Mouse (Mus musculus): Measurements from ENCODE around the gene Hc. TPM values are rescaled to one million over a fixed set of nuclear protein-coding genes. Genes with fewer than 3 reads are reported as not detected.

The Hc gene
- total and polyA plus RNA-seq, 3 experiments = 0.06 TPM; not detected in 2

GRCm38 (mm10) chr2:34971080-34971888, 90.0 kb downstream of the Hc start:
- WGBS = 77% methylated on average over 11 of the region's 11 CpGs

GRCm38 (mm10) chr2:34970092-34970750, 91.0 kb downstream of the Hc start:
- H3K36me3 ChIP-seq (ENCODE audit: control insufficient read depth, insufficient read depth, low read length) = no peaks in the 10 kb centered on the region
- 19% methylated on average over 9 of the region's 9 CpGs for WGBS
- peak; percentile 88 for TF ChIP-seq CTCF (IDR thresholded peaks at IDR 0.05)
- peak; percentile 69; the same call in 1 of the 2 replicates for TF ChIP-seq EP300 (IDR thresholded peaks at IDR 0.05; ENCODE audit: insufficient read depth, low read depth, low read length)
- no peak for TF ChIP-seq POLR2A (IDR thresholded peaks at IDR 0.05; ENCODE audit: insufficient read depth, low read depth, low read length)
- 0 out of 2 replicates have a peak overlapping the region, but pooled peaks have one; percentile 25 for H3K4me3 ChIP-seq
- no peak overlapping the region for H3K9ac ChIP-seq (ENCODE audit: low read depth, low read length)
- H3K79me2 ChIP-seq (replicated peaks; ENCODE audit: control insufficient read depth, insufficient read depth, low read length) = no peaks in the 10 kb centered on the region
- intact Hi-C loops (cut with DNase I) = loop anchor here (1.0 to 5.0 kb wide), 5 partner anchors 56 to 299 kb away; partner anchors contain the start of genes Cutal, Phf19 and Psmd5
- H3K4me1 ChIP-seq (ENCODE audit: control insufficient read depth, insufficient read depth, low read length) = peaks cover 1% of the 10 kb centered on the region
- no peak overlapping the region for H3K27ac ChIP-seq
- peak; percentile 79 to 89 for DNase-seq
- H3K27me3 ChIP-seq (ENCODE audit: control insufficient read depth, insufficient read depth, low read length) = no peaks in the 10 kb centered on the region

More at GRCm38 (mm10) chr2:34971080-34971888, 90.0 kb downstream of the Hc start:
- Histone ChIP-seq H3K36me3 (ENCODE audit: control insufficient read depth, insufficient read depth, low read length) (no peaks in the 10 kb centered on the region), H3K4me1 (ENCODE audit: control insufficient read depth, insufficient read depth, low read length) (peaks cover 1% of the 10 kb centered on the region), H3K9ac (ENCODE audit: low read depth, low read length) (no peak overlapping the region), H3K79me2 (replicated peaks; ENCODE audit: control insufficient read depth, insufficient read depth, low read length) (no peaks in the 10 kb centered on the region), H3K27ac (no peak overlapping the region), H3K4me3 (no peak overlapping the region), H3K27me3 (ENCODE audit: control insufficient read depth, insufficient read depth, low read length) (no peaks in the 10 kb centered on the region)
- TF ChIP-seq POLR2A (IDR thresholded peaks at IDR 0.05; ENCODE audit: insufficient read depth, low read depth, low read length) (no peak), EP300 (IDR thresholded peaks at IDR 0.05; ENCODE audit: insufficient read depth, low read depth, low read length) (no peak), CTCF (IDR thresholded peaks at IDR 0.05) (no peak)
- intact Hi-C loops (cut with DNase I) = loop anchor here (2.0 to 5.0 kb wide), 4 partner anchors 69 to 300 kb away; partner anchors contain the start of genes Cutal and Psmd5
- DNase-seq = no peak

- Histone ChIP-seq H3K36me3 (ENCODE audit: control insufficient read depth, insufficient read depth, low read length) (no peaks in the 10 kb centered on the region), H3K4me3 (no peak overlapping the region), H3K9ac (ENCODE audit: low read depth, low read length) (no peak overlapping the region), H3K79me2 (replicated peaks; ENCODE audit: control insufficient read depth, insufficient read depth, low read length) (no peaks in the 10 kb centered on the region), H3K4me1 (ENCODE audit: control insufficient read depth, insufficient read depth, low read length) (peaks cover 1% of the 10 kb centered on the region), H3K27me3 (ENCODE audit: control insufficient read depth, insufficient read depth, low read length) (no peaks in the 10 kb centered on the region), H3K27ac (no peak overlapping the region)
- no peak for DNase-seq
- WGBS = 54% methylated on average over 7 of the region's 7 CpGs
- TF ChIP-seq POLR2A (IDR thresholded peaks at IDR 0.05; ENCODE audit: insufficient read depth, low read depth, low read length) (no peak), CTCF (IDR thresholded peaks at IDR 0.05) (no peak), EP300 (IDR thresholded peaks at IDR 0.05; ENCODE audit: insufficient read depth, low read depth, low read length) (no peak)
- intact Hi-C loops (cut with DNase I) = no loop called here
These were observed 92.1 kb downstream of the Hc start for GRCm38 (mm10) chr2:34969166-34969565.

GRCm38 (mm10) chr2:34966243-34966934, 94.8 kb downstream of the Hc start:
- no peak for DNase-seq
- 80% methylated on average over 8 of the region's 8 CpGs for WGBS
- H3K79me2 ChIP-seq (replicated peaks; ENCODE audit: control insufficient read depth, insufficient read depth, low read length) = no peaks in the 10 kb centered on the region
- no peak overlapping the region for H3K4me3 ChIP-seq
- peaks cover 16% of the 10 kb centered on the region for H3K4me1 ChIP-seq (ENCODE audit: control insufficient read depth, insufficient read depth, low read length)
- no peaks in the 10 kb centered on the region for H3K27me3 ChIP-seq (ENCODE audit: control insufficient read depth, insufficient read depth, low read length)
- H3K9ac ChIP-seq (ENCODE audit: low read depth, low read length) = no peak overlapping the region
- H3K27ac ChIP-seq = no peak overlapping the region
- TF ChIP-seq EP300 (IDR thresholded peaks at IDR 0.05; ENCODE audit: insufficient read depth, low read depth, low read length) (no peak), CTCF (IDR thresholded peaks at IDR 0.05) (no peak), POLR2A (IDR thresholded peaks at IDR 0.05; ENCODE audit: insufficient read depth, low read depth, low read length) (no peak)
- no peaks in the 10 kb centered on the region for H3K36me3 ChIP-seq (ENCODE audit: control insufficient read depth, insufficient read depth, low read length)
- intact Hi-C loops (cut with DNase I) = no loop called here

- H3K27me3 ChIP-seq (ENCODE audit: control insufficient read depth, insufficient read depth, low read length) = no peaks in the 10 kb centered on the region; the same call in 1 of the 2 replicates
- no peak overlapping the region; the same call in 1 of the 2 replicates for H3K27ac ChIP-seq
- 73% methylated on average over 8 of the region's 8 CpGs for WGBS
- TF ChIP-seq EP300 (IDR thresholded peaks at IDR 0.05; ENCODE audit: insufficient read depth, low read depth, low read length) = no peak
- DNase-seq = no peak
- no peaks in the 10 kb centered on the region for H3K36me3 ChIP-seq (ENCODE audit: control insufficient read depth, insufficient read depth, low read length)
- no peak overlapping the region for H3K9ac ChIP-seq (ENCODE audit: low read depth, low read length)
- H3K4me1 ChIP-seq (ENCODE audit: control insufficient read depth, insufficient read depth, low read length) = peaks cover 18% of the 10 kb centered on the region
- intact Hi-C loops (cut with DNase I) = no loop called here
- H3K4me3 ChIP-seq = no peak overlapping the region
- H3K79me2 ChIP-seq (replicated peaks; ENCODE audit: control insufficient read depth, insufficient read depth, low read length) = no peaks in the 10 kb centered on the region
These were observed 95.4 kb downstream of the Hc start for GRCm38 (mm10) chr2:34965806-34966205.
